Mouse (Mus musculus) v-Abl transformed pro-B cells (cell line): Measurements from ENCODE around the gene Pax2.

Source experiments
- in situ Hi-C, 2 experiments: fragments of 400-800 bp; cut with MboI; formaldehyde crosslinking; loops; one replicate each; pipeline ENCODE4 v1.15.1; 2025; ENCODE audit not compliant: unreplicated experiment in 2 of 2

Gene Pax2

GRCm38 (mm10) chr19:44886475-44886874, 130.6 kb downstream of the Pax2 start:
- in situ Hi-C loops, result loop anchor here (25.0 kb wide), 2 partner anchors 399 to 699 kb away; partner anchors contain the start of genes Pkd2l1 (in 2 of the 2) and Wnt8b (in 1 of the 2)
